Mouse (Mus musculus): ENCODE measurements at regions not wholly inside any gene's neighbourhood (a gene's known extent, or its start where the extent isn't known, plus 50 kb on each side); places are given as distances from the start of the nearest gene placed in this dataset.

GRCm38 (mm10) chr15:85660528-85661392 is 74.0 kb upstream of the Ppara start:
- DNase-seq (ENCODE audit: extremely low read depth, low read depth, low spot score): no peak

GRCm38 (mm10) chr15:85661393-85661690 is 73.4 kb upstream of the Ppara start:
- no peak for DNase-seq (ENCODE audit: extremely low read depth, low read depth, low spot score)

GRCm38 (mm10) chr15:85661771-85662170 is 73.0 kb upstream of the Ppara start:
- no peak for DNase-seq (ENCODE audit: extremely low read depth, low read depth, low spot score)

GRCm38 (mm10) chr15:85662271-85662670 is 72.5 kb upstream of the Ppara start:
- no peak for DNase-seq (ENCODE audit: extremely low read depth, low read depth, low spot score)

- no peak for DNase-seq (ENCODE audit: extremely low read depth, low read depth, low spot score)
Observed at GRCm38 (mm10) chr15:85662673-85663072, 72.1 kb upstream of the Ppara start.

- DNase-seq (ENCODE audit: extremely low read depth, low read depth, low spot score): no peak
Observed at GRCm38 (mm10) chr15:85663757-85664431, 70.9 kb upstream of the Ppara start.

GRCm38 (mm10) chr15:85664432-85664828 is 70.4 kb upstream of the Ppara start:
- DNase-seq (ENCODE audit: extremely low read depth, low read depth, low spot score): no peak

GRCm38 (mm10) chr15:85665181-85665821 is 69.5 kb upstream of the Ppara start:
- no peak for DNase-seq (ENCODE audit: extremely low read depth, low read depth, low spot score)

GRCm38 (mm10) chr15:85666496-85666895 is 68.3 kb upstream of the Ppara start:
- DNase-seq (ENCODE audit: extremely low read depth, low read depth, low spot score): no peak

- peak; percentile 87 for DNase-seq (ENCODE audit: extremely low read depth, low read depth, low spot score)
Observed at GRCm38 (mm10) chr15:85667381-85667791, 67.4 kb upstream of the Ppara start.

GRCm38 (mm10) chr15:85667906-85668590 is 66.7 kb upstream of the Ppara start:
- DNase-seq (ENCODE audit: extremely low read depth, low read depth, low spot score): no peak

- DNase-seq (ENCODE audit: extremely low read depth, low read depth, low spot score): no peak
Observed at GRCm38 (mm10) chr15:85668871-85669651, 65.7 kb upstream of the Ppara start.

GRCm38 (mm10) chr15:85669652-85670175 is 65.1 kb upstream of the Ppara start:
- DNase-seq (ENCODE audit: extremely low read depth, low read depth, low spot score): peak; percentile 99

- DNase-seq (ENCODE audit: extremely low read depth, low read depth, low spot score): no peak
Observed at GRCm38 (mm10) chr15:85670176-85670788, 64.5 kb upstream of the Ppara start.

- DNase-seq (ENCODE audit: extremely low read depth, low read depth, low spot score): no peak
Observed at GRCm38 (mm10) chr15:85670789-85671700, 63.7 kb upstream of the Ppara start.

GRCm38 (mm10) chr15:85671701-85672191 is 63.0 kb upstream of the Ppara start:
- no peak for DNase-seq (ENCODE audit: extremely low read depth, low read depth, low spot score)

GRCm38 (mm10) chr15:85672376-85672775 is 62.4 kb upstream of the Ppara start:
- no peak for DNase-seq (ENCODE audit: extremely low read depth, low read depth, low spot score)

- no peak for DNase-seq (ENCODE audit: extremely low read depth, low read depth, low spot score)
Observed at GRCm38 (mm10) chr15:85672931-85673330, 61.9 kb upstream of the Ppara start.

GRCm38 (mm10) chr15:85673506-85673905 is 61.3 kb upstream of the Ppara start:
- no peak for DNase-seq (ENCODE audit: extremely low read depth, low read depth, low spot score)

Data from fat pad, adult 2 months (tissue).